Mouse (Mus musculus) limb, embryonic 11.5 days (tissue): ENCODE results near the gene Fnip2. TPM values are rescaled to one million over a fixed set of nuclear protein-coding genes. Genes with fewer than 3 reads are reported as not detected.

Experiments used
- ATAC-seq: fragments of 200-750 bp; cut with Nextera tagmentation; 2 replicates; pipeline ENCODE4 v1.8.0; 2017; ENCODE audit warnings: low read depth; ENCODE audit not compliant: insufficient number of reproducible peaks, low FRiP score, low TSS enrichment
- DNase-seq: peaks from one replicate; pipeline ENCODE4 v3.0.0-alpha.2; 2015; ENCODE audit warnings: low spot score
- H3K27ac ChIP-seq: fragments of 300-500 bp; sonication (generic); replicated peaks from 2 replicates; pipeline ENCODE4 v1.5.1; 2014; ENCODE audit warnings: low read depth, mild to moderate bottlenecking, low read length
- H3K27me3 ChIP-seq: fragments of 300-500 bp; sonication (generic); 2 replicates; pipeline ENCODE4 v1.6.1; 2014; ENCODE audit warnings: mild to moderate bottlenecking, low read length, mixed read lengths; ENCODE audit not compliant: control insufficient read depth, insufficient read depth
- H3K36me3 ChIP-seq: fragments of 300-500 bp; sonication (generic); 2 replicates; pipeline ENCODE4 v1.6.1; 2014; ENCODE audit warnings: mild to moderate bottlenecking, low read length, moderate library complexity, mixed read lengths; ENCODE audit not compliant: control insufficient read depth, insufficient read depth
- H3K4me1 ChIP-seq: fragments of 300-500 bp; sonication (generic); 2 replicates; pipeline ENCODE4 v1.6.1; 2014; ENCODE audit warnings: low read length, mixed read lengths; ENCODE audit not compliant: control insufficient read depth, insufficient read depth
- H3K4me2 ChIP-seq: fragments of 300-500 bp; sonication (generic); 2 replicates; pipeline ENCODE4 v1.6.1; 2014; ENCODE audit warnings: low read depth, mild to moderate bottlenecking, moderate library complexity; ENCODE audit not compliant: severe bottlenecking
- H3K4me3 ChIP-seq: fragments of 300-500 bp; sonication (generic); 2 replicates; pipeline ENCODE4 v1.5.1; 2014; ENCODE audit warnings: low read depth, low read length
- H3K9ac ChIP-seq: fragments of 300-500 bp; sonication (generic); 2 replicates; pipeline ENCODE4 v1.6.1; 2014; ENCODE audit warnings: mild to moderate bottlenecking, low read length
- H3K9me3 ChIP-seq: fragments of 300-500 bp; sonication (generic); 2 replicates; pipeline ENCODE4 v1.6.1; 2016; ENCODE audit warnings: low read length; ENCODE audit not compliant: control insufficient read depth
- WGBS: fragments of 180-500 bp; shearing (Covaris S2); extraction: QIAGEN DNeasy Blood & Tissue Kit; methylation state at CpG from one replicate; pipeline ENCODE4 v1.1.7; 2014; 5-methylcytosine and 5-hydroxymethylcytosine counted together
- polyA plus RNA-seq: library from polyadenylated mRNA; unstranded; fragments of >200 nt; fragmentation: Nextera tagmentation; extraction: Ambion mirVana; gene quantifications from 2 replicates; pipeline ENCODE4 v1.2.1, GENCODE M21; 2014

The Fnip2 gene
- polyA plus RNA-seq, 1 experiment from 2014 or later, result 5.1 TPM

DNA sequence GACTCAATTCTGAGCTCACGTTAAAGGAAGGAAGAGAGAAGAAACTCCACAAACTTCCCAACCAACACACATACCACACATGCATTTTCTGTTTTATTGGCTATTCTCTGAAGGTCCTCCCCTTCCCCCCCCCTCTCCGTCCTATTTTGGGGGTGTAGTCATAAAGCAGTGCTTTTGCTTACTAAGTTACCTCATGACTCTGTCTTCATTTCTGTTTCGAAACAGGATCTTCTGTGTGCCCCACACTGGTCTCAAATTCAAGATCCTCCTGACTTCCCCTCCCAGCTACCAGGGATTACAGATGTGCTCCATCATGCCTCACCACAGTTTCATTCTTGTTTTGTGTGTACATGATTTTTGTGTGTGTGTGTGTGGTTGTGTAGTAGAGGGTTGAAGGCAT is 4.8 kb upstream of the Fnip2 start:
- no peak for DNase-seq
- no peaks in the 10 kb centered on the region for H3K9me3 ChIP-seq
- H3K4me2 ChIP-seq, result no peak overlapping the region
- no peaks in the 10 kb centered on the region for H3K36me3 ChIP-seq
- no peak overlapping the region for H3K9ac ChIP-seq
- no peak overlapping the region for H3K27ac ChIP-seq
- 0 out of 2 replicates have a peak, but pooled peaks cover 3% of the 10 kb centered on the region for H3K4me1 ChIP-seq
- WGBS, result 67% methylated on average over 3 of the region's 3 CpGs
- H3K4me3 ChIP-seq, result no peak overlapping the region
- no peak for ATAC-seq
- no peaks in the 10 kb centered on the region for H3K27me3 ChIP-seq

DNA sequence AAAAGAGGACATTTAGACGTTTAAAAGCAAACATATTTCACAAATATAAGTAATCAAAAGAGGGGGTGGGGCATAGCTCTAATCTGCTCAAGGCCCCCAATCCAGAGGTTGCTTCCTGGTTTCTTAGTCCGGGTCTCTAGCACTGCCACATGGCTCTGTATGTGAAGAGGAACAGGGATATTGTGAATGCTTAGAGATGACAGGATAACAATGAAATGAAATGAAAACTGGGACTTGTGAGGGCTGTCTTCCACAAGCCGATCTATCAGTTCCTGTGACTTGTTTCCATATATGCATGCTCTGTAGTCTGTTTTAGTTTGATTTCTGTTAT is 1.7 kb upstream of the Fnip2 start:
- Histone ChIP-seq H3K4me3 (no peak overlapping the region), H3K27me3 (no peaks in the 10 kb centered on the region), H3K9me3 (no peaks in the 10 kb centered on the region), H3K4me1 (peaks cover 6% of the 10 kb centered on the region), H3K4me2 (no peak overlapping the region), H3K9ac (no peak overlapping the region), H3K36me3 (no peaks in the 10 kb centered on the region), H3K27ac (no peak overlapping the region)
- 86% methylated on average over 3 of the region's 3 CpGs for WGBS
- DNase-seq (no peak), ATAC-seq (no peak)

DNA sequence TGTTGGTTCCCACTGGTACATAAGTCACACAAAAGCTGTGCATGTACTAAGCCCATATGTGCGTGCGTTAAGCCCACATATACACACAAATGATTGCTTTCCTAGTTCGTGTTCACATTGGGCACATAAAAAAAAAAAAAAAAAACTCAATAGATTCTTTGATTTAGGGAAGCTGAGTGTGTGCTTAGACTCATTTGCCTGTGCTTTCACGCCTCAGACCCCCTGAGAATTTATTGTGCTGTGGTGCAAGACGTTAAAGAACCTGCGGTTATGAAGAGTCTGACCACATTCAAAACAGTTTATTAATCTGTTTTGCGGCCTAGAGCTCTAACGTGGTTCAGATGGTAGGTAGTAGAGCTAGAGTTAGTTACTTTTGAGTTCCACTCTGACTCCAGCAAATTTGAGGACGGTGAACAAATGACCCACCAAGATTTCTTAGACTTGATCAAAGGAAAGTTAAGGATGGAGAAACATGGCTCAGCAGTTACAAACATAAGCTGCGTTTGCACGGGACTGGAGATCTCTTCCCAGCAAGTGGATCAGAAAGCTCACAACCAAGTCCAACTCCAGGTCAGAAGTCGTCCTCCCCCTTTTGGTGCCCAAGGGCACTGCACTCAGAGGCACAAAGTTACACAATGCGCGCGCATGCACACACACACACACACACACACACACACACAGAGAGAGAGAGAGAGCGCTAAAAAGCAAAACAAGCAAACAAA is 1.2 kb upstream of the Fnip2 start:
- H3K4me2 ChIP-seq, result peak overlapping the region; percentile 74; the same call in 1 of the 2 replicates

DNA sequence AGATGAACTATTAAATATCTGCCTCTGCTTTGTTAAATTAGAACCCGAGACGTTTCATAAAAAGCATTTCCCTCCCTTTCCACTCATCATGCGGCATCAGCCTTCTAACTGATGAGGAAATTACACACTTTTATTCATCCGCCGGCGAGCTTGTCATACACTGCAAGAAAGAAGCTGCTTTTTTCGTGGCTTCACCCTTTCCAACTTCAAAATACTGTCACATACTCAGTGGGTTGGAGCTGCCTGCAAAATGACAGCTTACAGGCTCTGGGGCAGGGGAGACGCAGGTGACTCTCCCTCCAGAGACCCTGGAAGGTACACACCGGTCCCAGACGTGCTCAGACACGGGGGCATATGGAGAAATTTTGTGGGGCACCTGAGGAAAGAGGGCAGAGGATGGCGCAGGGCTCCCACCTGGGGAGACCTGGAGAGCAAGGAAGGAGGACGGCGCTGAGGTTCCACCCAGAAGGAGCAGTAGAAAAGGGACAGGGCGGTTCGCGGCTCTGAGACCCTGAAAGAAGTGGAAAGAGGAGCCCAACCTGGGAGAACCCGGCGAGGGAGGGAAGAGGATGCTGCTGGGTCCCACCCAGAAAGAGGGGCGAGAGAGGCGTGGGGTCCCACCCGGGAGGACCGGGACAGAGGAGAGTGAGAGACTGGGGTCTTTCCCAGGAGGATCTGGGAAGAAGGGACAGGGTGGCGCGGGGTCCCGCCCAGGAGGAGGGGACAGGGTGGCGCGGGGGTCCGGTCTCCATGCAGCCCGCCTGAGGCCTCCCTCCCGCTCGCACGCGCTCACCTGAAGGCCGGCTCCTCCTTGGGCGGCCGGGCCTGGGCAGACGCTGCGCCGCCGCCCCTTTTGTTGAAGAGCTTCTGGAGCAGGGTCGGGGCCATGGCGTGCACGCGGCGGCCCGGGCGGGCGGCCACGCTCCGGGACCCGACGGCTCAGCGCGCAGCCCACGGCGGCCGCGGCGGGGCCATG is 592 bp downstream of the Fnip2 start:
- H3K27ac ChIP-seq, result peak overlapping the region; percentile 47; the same call in 1 of the 2 replicates
- ATAC-seq, result peak; percentile 63
- H3K4me1 ChIP-seq, result peaks cover 6% of the 10 kb centered on the region
- H3K4me2 ChIP-seq, result peak overlapping the region; percentile 74
- peak overlapping the region; percentile 77 for H3K9ac ChIP-seq
- DNase-seq, result peak; percentile 68
- H3K4me3 ChIP-seq, result peak overlapping the region; percentile 73
- H3K9me3 ChIP-seq, result no peaks in the 10 kb centered on the region
- no peaks in the 10 kb centered on the region for H3K27me3 ChIP-seq
- H3K36me3 ChIP-seq, result no peaks in the 10 kb centered on the region
- WGBS, result 4% methylated on average over 55 of the region's 60 CpGs

More for the DNA sequence above, 1.2 kb upstream of the Fnip2 start:
- Histone ChIP-seq H3K9ac (no peak overlapping the region), H3K36me3 (no peaks in the 10 kb centered on the region), H3K4me3 (peak overlapping the region; percentile 73; the same call in 1 of the 2 replicates), H3K27me3 (no peaks in the 10 kb centered on the region), H3K9me3 (no peaks in the 10 kb centered on the region), H3K4me1 (peaks cover 6% of the 10 kb centered on the region), H3K27ac (no peak overlapping the region)
- WGBS, result 83% methylated on average over 16 of the region's 16 CpGs
- DNase-seq, result no peak
- ATAC-seq, result no peak

DNA sequence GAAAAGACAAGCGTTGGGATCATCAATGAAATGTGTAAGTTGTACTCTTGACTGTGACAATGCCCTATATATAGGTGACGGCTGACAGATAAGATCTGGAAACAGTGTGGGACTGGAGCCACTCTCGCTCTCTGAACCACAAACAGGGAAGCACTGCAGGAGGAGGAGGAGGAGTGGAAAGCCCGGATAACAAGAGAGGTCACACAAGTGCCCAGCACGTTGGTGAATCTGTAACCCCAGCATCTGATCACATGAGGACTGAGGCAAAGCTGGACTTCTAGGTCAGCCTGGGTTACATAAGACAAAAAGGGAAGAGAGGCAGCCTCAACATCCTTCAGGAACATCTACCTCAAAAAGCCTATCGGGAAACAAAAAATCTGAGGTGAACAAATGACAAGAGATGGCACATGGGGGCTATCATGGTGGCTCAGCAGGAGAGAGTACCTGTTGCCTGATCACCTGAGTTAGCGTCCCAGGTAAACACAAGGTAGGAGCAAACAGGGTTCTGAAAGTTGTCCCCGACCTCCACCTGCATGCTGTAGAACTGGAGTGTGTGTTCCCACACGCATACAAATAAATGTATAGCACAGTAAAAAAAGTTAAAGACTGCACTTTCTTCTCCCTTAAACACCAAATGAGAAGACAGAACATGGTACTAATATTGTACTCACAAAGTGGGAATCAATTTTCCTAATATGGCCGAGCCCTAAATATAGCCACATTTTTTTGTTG is 2.6 kb downstream of the Fnip2 start:
- Histone ChIP-seq H3K9ac (no peak overlapping the region), H3K4me3 (no peak overlapping the region), H3K27ac (no peak overlapping the region), H3K9me3 (no peaks in the 10 kb centered on the region), H3K4me1 (peaks cover 6% of the 10 kb centered on the region), H3K27me3 (no peaks in the 10 kb centered on the region), H3K4me2 (no peak overlapping the region), H3K36me3 (no peaks in the 10 kb centered on the region)
- WGBS, result 86% methylated on average over 10 of the region's 10 CpGs
- DNase-seq, result no peak
- no peak for ATAC-seq

DNA sequence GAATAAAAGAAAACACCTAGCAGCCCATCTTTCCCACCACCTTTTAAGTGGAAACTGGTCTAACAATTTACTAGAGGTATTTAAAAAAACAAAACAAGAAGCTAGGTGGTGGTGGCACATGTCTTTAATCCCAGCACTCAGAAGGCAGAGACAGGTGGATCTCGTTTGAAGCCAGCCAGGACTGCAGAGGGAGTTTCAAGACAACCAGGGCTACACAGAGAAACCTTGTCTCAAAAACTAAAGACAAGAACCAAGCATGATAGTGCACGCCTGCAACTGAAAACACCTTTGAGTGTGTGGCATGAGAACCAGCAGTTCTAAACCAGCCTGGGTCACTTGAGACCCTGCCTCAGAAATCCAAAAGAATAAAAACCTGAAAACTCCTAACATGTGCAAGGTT is 4.1 kb downstream of the Fnip2 start:
- H3K4me2 ChIP-seq, result no peak overlapping the region
- no peak overlapping the region for H3K4me3 ChIP-seq
- H3K9me3 ChIP-seq, result no peaks in the 10 kb centered on the region
- H3K9ac ChIP-seq, result no peak overlapping the region
- H3K4me1 ChIP-seq, result peaks cover 6% of the 10 kb centered on the region
- H3K36me3 ChIP-seq, result no peaks in the 10 kb centered on the region
- 64% methylated on average over 2 of the region's 2 CpGs for WGBS
- no peak overlapping the region for H3K27ac ChIP-seq
- no peaks in the 10 kb centered on the region for H3K27me3 ChIP-seq
- ATAC-seq (no peak), DNase-seq (no peak)

DNA sequence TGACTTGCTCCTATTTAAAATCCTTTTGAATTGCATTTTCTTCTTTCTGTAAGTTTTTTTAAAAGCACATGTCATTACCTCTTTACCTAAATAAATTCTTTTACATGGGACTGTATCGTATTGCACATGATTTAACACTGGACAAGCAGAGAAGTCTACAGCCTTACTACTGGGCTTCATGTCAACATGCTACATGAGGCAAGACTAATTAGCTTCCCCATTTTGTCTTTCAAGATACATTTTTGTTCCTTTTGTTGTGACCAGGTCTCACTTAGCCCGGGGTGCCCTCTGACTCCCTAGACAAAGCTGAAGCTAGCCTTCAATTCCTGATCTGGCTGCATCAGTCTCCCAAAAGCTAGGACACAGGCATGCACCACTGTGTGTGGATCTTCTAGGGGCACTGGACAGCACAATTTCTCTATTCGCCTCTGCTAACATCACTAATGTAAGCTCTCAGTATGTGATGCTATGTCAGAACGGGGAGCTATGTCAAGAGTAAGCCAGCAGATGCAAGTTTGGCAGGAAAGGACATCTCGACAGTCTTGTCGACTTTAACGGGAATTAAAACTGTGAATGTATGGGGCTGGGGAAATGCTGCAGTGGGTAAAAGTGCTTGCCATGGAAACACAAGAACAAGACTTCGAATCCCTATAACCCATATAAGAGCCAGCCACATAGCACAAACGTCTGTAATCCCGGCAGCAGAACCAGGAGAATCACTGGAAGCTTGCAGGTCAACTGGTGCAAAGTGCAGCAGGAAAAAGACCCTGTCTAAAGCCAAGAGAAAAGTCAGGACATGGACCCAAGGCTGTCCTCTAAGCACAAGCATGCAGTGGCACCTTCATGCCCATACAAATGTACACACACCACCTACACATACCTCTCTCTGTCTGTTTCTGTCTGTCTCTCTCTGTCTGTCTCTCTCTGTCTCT is 5.5 kb downstream of the Fnip2 start:
- Histone ChIP-seq H3K4me2 (no peak overlapping the region), H3K27me3 (no peaks in the 10 kb centered on the region), H3K27ac (no peak overlapping the region)

More for the DNA sequence above, 5.5 kb downstream of the Fnip2 start:
- no peak overlapping the region for H3K4me3 ChIP-seq
- peaks cover 5% of the 10 kb centered on the region for H3K4me1 ChIP-seq
- no peaks in the 10 kb centered on the region for H3K36me3 ChIP-seq
- DNase-seq (no peak), ATAC-seq (no peak)
- no peaks in the 10 kb centered on the region for H3K9me3 ChIP-seq
- whole genome bisulfite sequencing, result 94% methylated on average over 10 of the region's 10 CpGs
- no peak overlapping the region for H3K9ac ChIP-seq
